Mouse (Mus musculus) monocyte, adult 59 days (primary cell): ENCODE results near the gene Gm3952. TPM values are rescaled to one million over a fixed set of nuclear protein-coding genes. Genes with fewer than 3 reads are reported as not detected.

Source experiments
- total RNA-seq, 2 experiments: library from RNA; stranded (reverse); gene quantifications; one replicate each; pipeline ENCODE4 v1.2.4; 2023

Gene Gm3952
- not detected for total RNA-seq

DNA sequence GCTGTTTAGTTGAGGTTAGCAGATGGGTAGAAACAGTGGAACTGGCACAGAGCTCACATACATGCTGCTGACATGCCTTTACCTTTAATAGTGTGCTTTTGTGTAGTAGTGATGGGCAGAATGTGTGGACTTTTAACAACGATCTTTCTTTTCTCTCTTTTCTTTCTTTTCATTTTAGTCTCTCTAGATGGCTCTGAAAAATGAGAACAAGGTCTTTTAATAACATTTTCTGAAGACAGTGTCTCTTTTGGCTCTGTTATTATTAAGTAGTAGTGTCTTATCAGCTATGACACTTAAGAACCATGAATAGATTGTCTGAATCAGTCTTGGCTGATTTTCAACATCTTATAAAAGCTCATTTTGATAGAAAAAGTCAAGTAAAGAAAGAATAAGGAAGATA, at the start of gene Gm3952:
TSS of gene Gm3952 (minus strand) at position 101 of the 400 bp plus-strand sequence.

Other genes starting within 250 kb of the Gm3952 start
- 100 to 1,000 TPM; 266 to 272 TPM for gene Itgb1, start 113.0 kb downstream of the Gm3952 start, total RNA-seq